Mouse (Mus musculus): ENCODE results near the gene Cmss1. TPM values are rescaled to one million over a fixed set of nuclear protein-coding genes. Genes with fewer than 3 reads are reported as not detected.

Gene Cmss1
- polyA plus RNA-seq, 1 experiment from 2014 or later, result 39.5 TPM

DNA sequence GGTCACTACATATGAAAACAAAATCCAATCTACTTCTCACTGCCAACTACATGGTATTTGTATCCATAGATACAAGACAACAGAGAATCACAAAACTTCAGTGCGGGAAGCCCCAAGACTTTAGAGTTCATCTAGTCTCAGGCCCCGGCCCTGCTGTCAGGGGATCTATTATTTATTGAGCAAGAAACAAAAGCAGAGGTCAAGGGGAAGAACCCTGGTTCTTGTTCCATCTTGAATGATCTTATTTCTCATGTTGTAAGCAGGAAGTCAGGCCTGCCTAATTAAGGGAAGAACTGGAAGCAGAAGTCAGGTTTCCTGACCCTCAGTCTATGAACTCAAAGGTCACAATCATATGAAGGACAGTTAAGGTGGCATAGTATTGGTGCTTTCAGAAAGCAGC lies 104.4 kb downstream of the Cmss1 start:
- Histone ChIP-seq H3K9ac (ENCODE audit: low read length) (no peak overlapping the region), H3K27me3 (ENCODE audit: control insufficient read depth, insufficient read depth, low read length) (no peaks in the 10 kb centered on the region), H3K4me3 (replicated peaks; ENCODE audit: low read length) (no peak overlapping the region), H3K4me1 (ENCODE audit: control insufficient read depth, insufficient read depth, low read length) (peaks cover 11% of the 10 kb centered on the region), H3K9me3 (replicated peaks; ENCODE audit: control insufficient read depth, low read length) (no peaks in the 10 kb centered on the region), H3K4me2 (ENCODE audit: low read depth, low read length) (no peak overlapping the region), H3K27ac (ENCODE audit: low read length) (no peak overlapping the region), H3K36me3 (ENCODE audit: control insufficient read depth, insufficient read depth, low read length) (no peaks in the 10 kb centered on the region)
- no peak for ATAC-seq (ENCODE audit: insufficient read depth, low FRiP score)
- 56% methylated on average over 2 of the region's 2 CpGs for WGBS

DNA sequence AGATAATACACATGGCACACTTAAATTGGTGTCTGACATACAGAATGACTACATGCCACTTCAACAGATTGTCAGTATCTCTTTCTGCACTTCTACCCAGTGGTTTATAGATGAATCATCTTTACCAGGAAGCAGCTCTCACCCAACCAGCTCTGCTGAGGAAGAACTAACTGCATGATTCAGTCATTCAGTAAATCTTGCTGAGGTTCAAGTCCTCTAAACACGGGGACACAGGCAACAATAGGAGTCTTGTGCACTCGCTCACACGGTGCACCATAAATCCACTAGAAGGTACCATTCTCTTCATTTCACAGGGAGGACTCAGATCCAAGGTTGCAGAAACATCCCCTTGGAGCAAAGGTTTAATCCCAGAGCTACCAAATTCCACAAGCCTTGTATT lies 105.8 kb downstream of the Cmss1 start:
- H3K36me3 ChIP-seq (ENCODE audit: control insufficient read depth, insufficient read depth, low read length), result no peaks in the 10 kb centered on the region
- WGBS, result 45% methylated on average over 3 of the region's 3 CpGs

DNA sequence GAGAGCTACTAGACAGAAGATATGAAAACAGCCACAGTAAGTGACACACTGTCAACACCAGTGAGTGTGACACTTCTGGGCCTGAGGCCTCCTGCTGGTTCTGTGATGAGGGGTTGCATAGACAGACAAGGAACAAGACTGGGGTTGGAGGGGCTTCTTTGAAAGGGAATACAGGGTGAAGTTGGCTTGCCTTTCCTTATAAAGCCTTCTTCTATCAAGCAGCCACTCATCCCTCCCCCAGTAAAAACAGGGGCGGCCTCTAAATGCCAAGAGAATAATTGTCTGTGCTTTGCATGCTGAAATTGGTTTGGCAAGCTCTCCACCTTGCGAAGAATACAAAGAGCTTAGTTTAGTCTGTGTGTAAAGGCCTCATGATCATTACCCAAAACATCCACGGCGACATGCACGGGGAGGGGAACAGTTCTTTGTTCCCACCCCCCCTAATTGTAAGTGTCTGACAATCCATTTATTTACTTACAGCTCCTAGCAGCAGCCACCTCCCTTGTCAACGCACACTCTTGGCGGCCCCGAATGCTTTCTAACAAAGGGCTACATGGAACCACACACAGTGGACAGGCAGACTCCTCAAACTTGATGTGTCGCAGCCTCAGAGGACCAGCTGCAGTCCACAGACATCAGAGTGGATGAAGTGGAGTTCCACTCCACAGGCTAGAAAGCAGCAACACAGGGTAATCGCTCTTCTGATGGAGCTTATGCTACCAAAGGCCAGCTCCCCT lies 110.1 kb downstream of the Cmss1 start:
- 66% methylated on average over 10 of the region's 10 CpGs for WGBS
- peaks cover 9% of the 10 kb centered on the region; the same call in 1 of the 2 replicates for H3K4me1 ChIP-seq (ENCODE audit: control insufficient read depth, insufficient read depth, low read length)
- ATAC-seq (ENCODE audit: insufficient read depth, low FRiP score), result no peak
- H3K27ac ChIP-seq (ENCODE audit: low read length), result peak overlapping the region; percentile 56; the same call in 1 of the 2 replicates
- H3K9ac ChIP-seq (ENCODE audit: low read length), result no peak overlapping the region
- no peaks in the 10 kb centered on the region for H3K27me3 ChIP-seq (ENCODE audit: control insufficient read depth, insufficient read depth, low read length)
- no peaks in the 10 kb centered on the region for H3K36me3 ChIP-seq (ENCODE audit: control insufficient read depth, insufficient read depth, low read length)
- no peak overlapping the region for H3K4me2 ChIP-seq (ENCODE audit: low read depth, low read length)
- no peaks in the 10 kb centered on the region for H3K9me3 ChIP-seq (replicated peaks; ENCODE audit: control insufficient read depth, low read length)
- H3K4me3 ChIP-seq (replicated peaks; ENCODE audit: low read length), result no peak overlapping the region

More for the DNA sequence above, 105.8 kb downstream of the Cmss1 start:
- Histone ChIP-seq H3K4me1 (ENCODE audit: control insufficient read depth, insufficient read depth, low read length) (peaks cover 9% of the 10 kb centered on the region; the same call in 1 of the 2 replicates), H3K27me3 (ENCODE audit: control insufficient read depth, insufficient read depth, low read length) (no peaks in the 10 kb centered on the region), H3K4me2 (ENCODE audit: low read depth, low read length) (no peak overlapping the region), H3K9ac (ENCODE audit: low read length) (no peak overlapping the region), H3K9me3 (replicated peaks; ENCODE audit: control insufficient read depth, low read length) (no peaks in the 10 kb centered on the region), H3K27ac (ENCODE audit: low read length) (no peak overlapping the region), H3K4me3 (replicated peaks; ENCODE audit: low read length) (no peak overlapping the region)
- no peak for ATAC-seq (ENCODE audit: insufficient read depth, low FRiP score)

DNA sequence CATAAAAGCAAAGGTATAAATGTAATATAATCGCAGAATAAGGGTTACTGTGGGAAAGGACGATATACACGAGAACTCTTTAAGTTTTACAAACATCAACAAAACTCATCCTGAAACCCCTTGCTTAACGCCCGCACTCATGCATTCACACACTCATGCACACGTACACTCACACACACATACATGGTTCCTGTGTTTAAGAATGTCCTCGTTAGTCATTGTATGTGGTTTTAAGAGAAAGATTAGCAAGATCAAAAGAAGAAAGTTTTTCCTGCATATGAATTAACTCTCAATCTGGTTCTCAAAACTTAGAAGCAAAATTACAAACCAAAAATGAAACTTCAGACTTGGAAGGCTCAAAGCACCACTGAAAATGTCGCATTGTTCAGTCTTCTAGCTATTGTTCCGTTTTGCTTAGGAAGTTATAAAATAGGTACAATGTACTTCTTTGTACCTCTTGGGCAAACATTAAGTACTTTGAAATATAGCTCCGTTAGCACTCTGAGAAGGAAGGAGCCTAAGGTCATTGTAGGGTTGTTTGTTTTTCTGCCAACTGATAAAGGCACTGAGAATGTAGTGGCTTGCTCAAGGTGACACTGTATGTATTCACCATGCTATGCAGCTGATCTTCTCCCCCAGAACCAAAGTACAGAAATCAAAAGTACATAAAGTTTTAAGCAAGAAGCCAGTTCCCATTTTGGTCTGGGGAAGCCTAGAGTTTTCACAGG lies 111.0 kb downstream of the Cmss1 start:
- H3K9ac ChIP-seq (ENCODE audit: low read length), result no peak overlapping the region
- H3K4me1 ChIP-seq (ENCODE audit: control insufficient read depth, insufficient read depth, low read length), result 0 out of 2 replicates have a peak, but pooled peaks cover 5% of the 10 kb centered on the region
- WGBS, result 69% methylated on average over 10 of the region's 10 CpGs
- H3K27me3 ChIP-seq (ENCODE audit: control insufficient read depth, insufficient read depth, low read length), result no peaks in the 10 kb centered on the region
- no peaks in the 10 kb centered on the region for H3K36me3 ChIP-seq (ENCODE audit: control insufficient read depth, insufficient read depth, low read length)
- no peak overlapping the region for H3K4me3 ChIP-seq (replicated peaks; ENCODE audit: low read length)
- ATAC-seq (ENCODE audit: insufficient read depth, low FRiP score), result peak; percentile 85; the same call in 1 of the 2 replicates
- no peak overlapping the region for H3K4me2 ChIP-seq (ENCODE audit: low read depth, low read length)
- H3K27ac ChIP-seq (ENCODE audit: low read length), result peak overlapping the region; percentile 56; the same call in 1 of the 2 replicates
- no peaks in the 10 kb centered on the region for H3K9me3 ChIP-seq (replicated peaks; ENCODE audit: control insufficient read depth, low read length)

DNA sequence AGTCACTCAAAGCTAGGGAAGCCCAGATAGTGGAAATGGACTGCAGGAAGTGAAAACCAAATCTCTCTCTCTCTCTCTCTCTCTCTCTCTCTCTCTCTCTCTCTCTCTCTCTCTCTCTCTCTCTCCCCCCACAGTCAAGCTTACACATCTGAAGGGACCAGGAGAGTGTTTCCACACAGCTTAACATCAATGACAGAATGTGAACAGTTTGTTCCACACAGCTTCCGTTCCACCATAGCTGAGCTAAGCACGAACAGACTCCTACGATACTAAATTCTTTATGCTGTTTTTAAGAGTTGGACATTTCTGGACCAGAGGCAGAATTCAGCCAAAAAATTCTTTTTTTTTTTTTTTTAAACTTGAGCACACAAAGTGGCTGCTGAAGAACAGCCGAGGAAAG lies 114.8 kb downstream of the Cmss1 start:
- no peaks in the 10 kb centered on the region for H3K27me3 ChIP-seq (ENCODE audit: control insufficient read depth, insufficient read depth, low read length)
- no peaks in the 10 kb centered on the region for H3K36me3 ChIP-seq (ENCODE audit: control insufficient read depth, insufficient read depth, low read length)
- ATAC-seq (ENCODE audit: insufficient read depth, low FRiP score), result no peak
- H3K4me1 ChIP-seq (ENCODE audit: control insufficient read depth, insufficient read depth, low read length), result peaks cover 8% of the 10 kb centered on the region; the same call in 1 of the 2 replicates
- H3K4me2 ChIP-seq (ENCODE audit: low read depth, low read length), result no peak overlapping the region
- H3K4me3 ChIP-seq (replicated peaks; ENCODE audit: low read length), result no peak overlapping the region
- no peaks in the 10 kb centered on the region for H3K9me3 ChIP-seq (replicated peaks; ENCODE audit: control insufficient read depth, low read length)
- 75% methylated on average over 4 of the region's 4 CpGs for whole genome bisulfite sequencing
- H3K9ac ChIP-seq (ENCODE audit: low read length), result no peak overlapping the region
- no peak overlapping the region for H3K27ac ChIP-seq (ENCODE audit: low read length)

DNA sequence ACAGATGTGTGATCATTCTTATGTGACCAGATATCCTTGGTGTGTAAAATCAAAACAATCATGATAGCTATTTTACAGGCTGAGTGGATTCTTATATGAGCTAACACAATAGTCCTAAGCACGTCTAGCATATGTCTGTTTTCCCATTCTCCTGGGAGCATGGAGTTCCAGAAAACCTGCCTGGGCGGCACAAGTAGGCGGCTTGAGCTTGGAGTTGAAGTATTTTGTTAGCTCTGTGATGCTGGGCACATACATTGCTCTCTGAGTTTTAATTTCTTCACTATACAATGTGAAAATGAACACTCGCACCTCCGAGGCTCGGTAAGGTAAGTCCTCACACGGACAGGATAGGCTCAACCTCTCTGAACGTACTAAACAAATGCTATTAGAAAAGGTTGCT lies 116.0 kb downstream of the Cmss1 start:
- WGBS, result 94% methylated on average over 8 of the region's 8 CpGs
- Histone ChIP-seq H3K4me1 (ENCODE audit: control insufficient read depth, insufficient read depth, low read length) (peaks cover 10% of the 10 kb centered on the region; the same call in 1 of the 2 replicates), H3K27ac (ENCODE audit: low read length) (no peak overlapping the region), H3K4me2 (ENCODE audit: low read depth, low read length) (no peak overlapping the region), H3K9me3 (replicated peaks; ENCODE audit: control insufficient read depth, low read length) (no peaks in the 10 kb centered on the region), H3K4me3 (replicated peaks; ENCODE audit: low read length) (no peak overlapping the region), H3K9ac (ENCODE audit: low read length) (no peak overlapping the region), H3K36me3 (ENCODE audit: control insufficient read depth, insufficient read depth, low read length) (no peaks in the 10 kb centered on the region), H3K27me3 (ENCODE audit: control insufficient read depth, insufficient read depth, low read length) (no peaks in the 10 kb centered on the region)
- ATAC-seq (ENCODE audit: insufficient read depth, low FRiP score), result no peak

DNA sequence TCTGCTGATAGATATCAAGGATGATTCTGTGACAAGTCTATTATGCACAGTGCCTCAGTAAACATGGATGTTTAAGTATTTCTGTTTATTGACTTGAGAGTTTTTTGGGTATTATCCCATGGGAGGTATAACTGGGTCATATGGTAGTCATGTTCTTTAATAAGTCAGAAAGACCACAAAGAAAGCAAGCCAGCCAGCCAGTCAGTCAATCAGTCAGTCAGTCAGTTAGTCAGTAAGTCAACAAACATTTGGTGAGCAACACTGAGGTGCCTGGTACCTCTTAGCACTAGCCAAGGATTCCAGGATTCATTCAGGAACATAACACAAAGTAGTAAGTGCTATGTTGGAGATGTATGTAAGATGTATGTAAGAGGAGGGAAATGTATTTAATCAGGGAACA lies 118.0 kb downstream of the Cmss1 start:
- no peak for ATAC-seq (ENCODE audit: insufficient read depth, low FRiP score)
- Histone ChIP-seq H3K27ac (ENCODE audit: low read length) (no peak overlapping the region), H3K9me3 (replicated peaks; ENCODE audit: control insufficient read depth, low read length) (no peaks in the 10 kb centered on the region), H3K9ac (ENCODE audit: low read length) (no peak overlapping the region), H3K4me3 (replicated peaks; ENCODE audit: low read length) (no peak overlapping the region), H3K4me1 (ENCODE audit: control insufficient read depth, insufficient read depth, low read length) (peaks cover 12% of the 10 kb centered on the region; the same call in 1 of the 2 replicates), H3K4me2 (ENCODE audit: low read depth, low read length) (no peak overlapping the region), H3K36me3 (ENCODE audit: control insufficient read depth, insufficient read depth, low read length) (no peaks in the 10 kb centered on the region), H3K27me3 (ENCODE audit: control insufficient read depth, insufficient read depth, low read length) (no peaks in the 10 kb centered on the region)

DNA sequence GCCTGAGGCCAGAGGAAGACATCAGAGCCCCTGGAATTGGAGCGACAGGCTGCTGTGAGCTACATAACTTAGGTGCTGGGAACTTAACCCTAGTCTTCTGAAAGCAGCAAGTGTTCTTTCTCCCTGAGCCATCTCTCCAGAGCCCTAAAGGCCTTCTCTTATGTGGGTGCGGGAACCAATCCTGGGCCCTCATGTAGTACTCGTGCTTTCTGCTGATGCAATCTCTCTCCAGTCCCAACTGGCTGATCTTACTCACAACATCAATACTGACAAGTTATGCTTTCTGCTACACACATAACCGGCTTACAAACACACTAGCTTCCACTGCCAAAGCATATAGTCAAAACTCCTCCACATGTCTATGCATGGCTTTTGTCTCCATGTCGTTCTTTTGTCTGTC lies 120.4 kb downstream of the Cmss1 start:
- Histone ChIP-seq H3K4me3 (replicated peaks; ENCODE audit: low read length) (no peak overlapping the region), H3K27ac (ENCODE audit: low read length) (no peak overlapping the region), H3K9ac (ENCODE audit: low read length) (no peak overlapping the region), H3K36me3 (ENCODE audit: control insufficient read depth, insufficient read depth, low read length) (no peaks in the 10 kb centered on the region), H3K4me2 (ENCODE audit: low read depth, low read length) (no peak overlapping the region), H3K4me1 (ENCODE audit: control insufficient read depth, insufficient read depth, low read length) (peaks cover 12% of the 10 kb centered on the region; the same call in 1 of the 2 replicates), H3K27me3 (ENCODE audit: control insufficient read depth, insufficient read depth, low read length) (no peaks in the 10 kb centered on the region), H3K9me3 (replicated peaks; ENCODE audit: control insufficient read depth, low read length) (no peaks in the 10 kb centered on the region)
- ATAC-seq (ENCODE audit: insufficient read depth, low FRiP score), result no peak
- 86% methylated on average over 5 of the region's 5 CpGs for WGBS

DNA sequence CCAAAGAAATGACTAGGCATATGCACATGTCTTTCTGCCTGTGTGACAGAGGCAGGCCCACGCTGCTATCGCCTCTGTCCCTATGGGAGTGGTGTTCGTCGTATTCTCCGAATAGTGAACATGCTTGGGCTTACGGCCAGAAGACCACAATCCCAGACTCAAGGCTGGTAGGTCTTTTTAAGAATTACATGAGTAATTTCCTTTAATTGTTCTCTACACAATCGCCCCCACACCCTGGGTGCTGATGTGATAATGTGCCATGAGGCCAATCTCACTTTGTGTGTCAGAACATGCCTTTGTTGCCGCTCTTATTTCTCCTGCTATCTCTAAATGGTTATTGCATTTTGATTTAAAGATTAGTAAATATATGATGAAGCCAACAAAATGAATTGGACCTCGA lies 121.4 kb downstream of the Cmss1 start:
- H3K36me3 ChIP-seq (ENCODE audit: control insufficient read depth, insufficient read depth, low read length), result no peaks in the 10 kb centered on the region
- H3K27me3 ChIP-seq (ENCODE audit: control insufficient read depth, insufficient read depth, low read length), result no peaks in the 10 kb centered on the region
- H3K27ac ChIP-seq (ENCODE audit: low read length), result no peak overlapping the region
- no peak overlapping the region for H3K9ac ChIP-seq (ENCODE audit: low read length)
- no peaks in the 10 kb centered on the region for H3K9me3 ChIP-seq (replicated peaks; ENCODE audit: control insufficient read depth, low read length)
- 75% methylated on average over 9 of the region's 9 CpGs for WGBS
- no peak overlapping the region for H3K4me2 ChIP-seq (ENCODE audit: low read depth, low read length)
- no peak overlapping the region for H3K4me3 ChIP-seq (replicated peaks; ENCODE audit: low read length)
- peaks cover 15% of the 10 kb centered on the region; the same call in 1 of the 2 replicates for H3K4me1 ChIP-seq (ENCODE audit: control insufficient read depth, insufficient read depth, low read length)
- no peak for ATAC-seq (ENCODE audit: insufficient read depth, low FRiP score)

Data from stomach, embryonic 16.5 days (tissue).